Mouse (Mus musculus) lung, postnatal 0 days (tissue): Measurements from ENCODE around the gene Mto1.

ENCODE experiments used
- CTCF ChIP-seq: IDR thresholded peaks from 2 replicates; pipeline ENCODE4 v1.5.1; 2016; ENCODE audit warnings: antibody characterized with exemption, mild to moderate bottlenecking
- EP300 ChIP-seq: IDR thresholded peaks from 2 replicates; pipeline ENCODE4 v1.6.1; 2016; ENCODE audit warnings: antibody characterized with exemption, mild to moderate bottlenecking, control low read depth

GRCm38 (mm10) chr9:78482386-78482785 is 34.4 kb downstream of the Mto1 start:
- TF ChIP-seq CTCF: no peak
- TF ChIP-seq EP300: no peak
